Mouse (Mus musculus): ENCODE measurements around the gene Cdk10. TPM values are rescaled to one million over a fixed set of nuclear protein-coding genes. Genes with fewer than 3 reads are reported as not detected.

The Cdk10 gene
- total and polyA plus RNA-seq, 2 experiments from 2014 or later, result 52.9 to 91.8 TPM

DNA sequence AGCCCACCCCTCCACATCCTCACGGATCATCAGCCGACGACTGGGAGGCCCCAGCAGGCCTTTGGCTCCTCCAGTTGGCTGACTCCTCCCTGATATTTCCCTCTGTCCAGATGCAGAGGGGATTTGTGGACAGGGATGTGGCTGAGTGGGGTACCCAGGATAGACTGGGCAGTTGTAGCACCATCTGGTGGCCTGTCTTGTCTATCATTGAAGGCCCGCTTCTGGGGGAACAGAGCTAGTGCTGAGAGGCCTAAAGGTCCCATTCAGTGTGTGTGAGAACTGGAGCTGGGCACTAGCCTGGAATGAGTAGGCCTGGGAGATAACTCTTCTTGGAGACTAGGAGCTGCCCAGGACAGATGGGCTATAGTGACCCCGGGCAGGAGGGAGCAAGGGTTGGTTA is 7.1 kb downstream of the Cdk10 start:
- H3K4me3 ChIP-seq (ENCODE audit: low read length), result no peak overlapping the region
- 0 out of 2 replicates have a peak, but pooled peaks cover 7% of the 10 kb centered on the region for H3K36me3 ChIP-seq (ENCODE audit: insufficient read depth, low read length)
- TF ChIP-seq CTCF (IDR thresholded peaks at IDR 0.05; ENCODE audit: low read depth), result peak; percentile 53
- H3K4me2 ChIP-seq (ENCODE audit: low read depth, low read length), result no peak overlapping the region
- H3K27me3 ChIP-seq (ENCODE audit: insufficient read depth, low read length), result no peaks in the 10 kb centered on the region
- WGBS, result 55% methylated on average over 5 of the region's 5 CpGs
- DNase-seq (ENCODE audit: low spot score), result peak; percentile 46
- peaks cover 15% of the 10 kb centered on the region for H3K4me1 ChIP-seq (ENCODE audit: insufficient read depth, low read length)
- H3K9me3 ChIP-seq (ENCODE audit: low read length), result no peaks in the 10 kb centered on the region
- ATAC-seq, result no peak
- H3K27ac ChIP-seq, result no peak overlapping the region
- no peak overlapping the region for H3K9ac ChIP-seq (replicated peaks; ENCODE audit: low read length)

DNA sequence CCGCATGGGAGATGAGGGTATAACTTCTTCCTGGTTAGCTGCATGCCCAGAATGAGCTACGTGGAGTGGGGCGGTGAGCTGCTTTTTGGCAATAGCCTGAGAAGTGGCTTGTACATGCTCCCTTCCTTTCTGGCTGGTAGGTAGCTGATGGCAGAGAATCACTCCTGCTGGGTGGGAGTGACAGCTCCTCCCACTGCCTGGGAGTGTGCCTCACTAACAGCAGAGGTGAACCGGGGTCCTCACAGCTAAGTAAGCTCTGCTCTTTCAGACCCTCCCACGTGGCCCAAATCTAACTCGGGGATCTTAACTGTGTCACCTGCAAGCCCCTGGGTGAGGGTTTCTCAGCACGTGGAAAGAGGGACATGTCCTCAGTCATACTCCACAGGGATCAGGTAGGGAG is 7.9 kb downstream of the Cdk10 start:
- TF ChIP-seq CTCF (IDR thresholded peaks at IDR 0.05; ENCODE audit: low read depth), result no peak
- Histone ChIP-seq H3K27me3 (ENCODE audit: insufficient read depth, low read length) (no peaks in the 10 kb centered on the region), H3K9me3 (ENCODE audit: low read length) (no peaks in the 10 kb centered on the region), H3K36me3 (ENCODE audit: insufficient read depth, low read length) (0 out of 2 replicates have a peak, but pooled peaks cover under 1% of the 10 kb centered on the region), H3K4me1 (ENCODE audit: insufficient read depth, low read length) (peaks cover 15% of the 10 kb centered on the region), H3K4me3 (ENCODE audit: low read length) (no peak overlapping the region), H3K27ac (no peak overlapping the region), H3K9ac (replicated peaks; ENCODE audit: low read length) (no peak overlapping the region), H3K4me2 (ENCODE audit: low read depth, low read length) (no peak overlapping the region)
- DNase-seq (ENCODE audit: low spot score), result no peak
- no peak for ATAC-seq
- WGBS, result 36% methylated on average over 7 of the region's 7 CpGs

DNA sequence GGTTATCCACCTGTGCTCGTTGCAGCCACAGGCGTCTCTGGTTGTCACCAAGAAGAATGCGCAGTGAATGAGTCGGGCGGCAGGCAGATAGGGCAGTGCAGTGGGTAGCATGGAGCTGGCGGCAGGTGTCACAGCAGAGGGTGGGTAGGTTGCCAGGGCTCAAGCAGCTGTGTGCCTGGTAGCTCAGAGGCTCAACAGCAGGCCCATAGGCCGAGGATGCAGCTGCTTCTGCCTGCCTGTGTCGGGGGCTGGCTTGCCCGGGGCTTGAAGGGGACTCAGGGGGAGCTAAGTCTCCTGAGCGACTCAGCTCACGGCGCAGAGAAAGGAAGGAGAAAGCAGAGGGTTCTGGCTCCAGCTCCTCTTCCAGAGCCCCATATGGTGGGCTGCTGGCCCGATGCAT is 8.7 kb downstream of the Cdk10 start:
- no peak overlapping the region for H3K9ac ChIP-seq (replicated peaks; ENCODE audit: low read length)
- H3K4me1 ChIP-seq (ENCODE audit: insufficient read depth, low read length), result peaks cover 15% of the 10 kb centered on the region
- H3K4me2 ChIP-seq (ENCODE audit: low read depth, low read length), result no peak overlapping the region
- ATAC-seq (no peak), DNase-seq (ENCODE audit: low spot score) (peak; percentile 28)
- H3K27me3 ChIP-seq (ENCODE audit: insufficient read depth, low read length), result no peaks in the 10 kb centered on the region
- no peaks in the 10 kb centered on the region for H3K9me3 ChIP-seq (ENCODE audit: low read length)
- TF ChIP-seq CTCF (IDR thresholded peaks at IDR 0.05; ENCODE audit: low read depth), result no peak
- H3K4me3 ChIP-seq (ENCODE audit: low read length), result no peak overlapping the region
- 44% methylated on average over 12 of the region's 13 CpGs for WGBS
- H3K27ac ChIP-seq, result no peak overlapping the region
- H3K36me3 ChIP-seq (ENCODE audit: insufficient read depth, low read length), result no peaks in the 10 kb centered on the region

DNA sequence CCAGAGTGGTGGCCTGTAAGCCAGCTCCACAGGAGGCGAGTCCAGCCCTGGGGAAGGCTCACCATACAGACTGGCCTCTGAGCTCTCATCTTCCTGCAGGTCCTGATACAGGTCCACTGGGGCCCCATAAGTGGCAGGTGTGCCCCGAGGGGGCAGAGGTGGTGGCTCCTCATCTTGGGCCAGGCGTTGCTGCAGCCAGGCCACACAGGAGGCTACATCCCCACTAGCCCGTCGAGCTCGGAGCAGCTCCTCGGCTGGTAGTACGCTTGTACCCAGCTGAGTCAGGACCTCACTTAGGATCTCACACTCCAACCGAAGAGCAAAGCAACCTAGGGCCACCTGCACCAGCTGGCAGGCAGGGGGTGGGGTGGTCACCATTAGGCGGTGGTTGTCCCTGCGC is 9.1 kb downstream of the Cdk10 start:
- no peak for DNase-seq (ENCODE audit: low spot score)
- TF ChIP-seq CTCF (IDR thresholded peaks at IDR 0.05; ENCODE audit: low read depth), result no peak
- H3K27ac ChIP-seq, result no peak overlapping the region
- H3K27me3 ChIP-seq (ENCODE audit: insufficient read depth, low read length), result no peaks in the 10 kb centered on the region
- H3K4me1 ChIP-seq (ENCODE audit: insufficient read depth, low read length), result peaks cover 15% of the 10 kb centered on the region
- no peaks in the 10 kb centered on the region for H3K9me3 ChIP-seq (ENCODE audit: low read length)
- H3K4me3 ChIP-seq (ENCODE audit: low read length), result no peak overlapping the region
- H3K36me3 ChIP-seq (ENCODE audit: insufficient read depth, low read length), result no peaks in the 10 kb centered on the region
- H3K9ac ChIP-seq (replicated peaks; ENCODE audit: low read length), result no peak overlapping the region
- no peak overlapping the region for H3K4me2 ChIP-seq (ENCODE audit: low read depth, low read length)
- 79% methylated on average over 11 of the region's 11 CpGs for WGBS
- no peak for ATAC-seq

GRCm38 (mm10) chr8:123234918-123235519 is 10.4 kb downstream of the Cdk10 start:
- Histone ChIP-seq H3K4me2 (ENCODE audit: low read depth, low read length) (peak overlapping the region; percentile 92), H3K9me3 (ENCODE audit: low read length) (no peaks in the 10 kb centered on the region), H3K27ac (peak overlapping the region; percentile 68; the same call in 1 of the 2 replicates), H3K27me3 (ENCODE audit: insufficient read depth, low read length) (no peaks in the 10 kb centered on the region), H3K36me3 (ENCODE audit: insufficient read depth, low read length) (no peaks in the 10 kb centered on the region), H3K4me1 (ENCODE audit: insufficient read depth, low read length) (peaks cover 15% of the 10 kb centered on the region), H3K4me3 (ENCODE audit: low read length) (peak overlapping the region; percentile 57), H3K9ac (replicated peaks; ENCODE audit: low read length) (peak overlapping the region; percentile 74)
- TF ChIP-seq CTCF (IDR thresholded peaks at IDR 0.05; ENCODE audit: low read depth), result no peak
- WGBS, result 30% methylated on average over 13 of the region's 13 CpGs
- ATAC-seq, result peak; percentile 27; the same call in 1 of the 2 replicates
- peak; percentile 68 for DNase-seq (ENCODE audit: low spot score)

DNA sequence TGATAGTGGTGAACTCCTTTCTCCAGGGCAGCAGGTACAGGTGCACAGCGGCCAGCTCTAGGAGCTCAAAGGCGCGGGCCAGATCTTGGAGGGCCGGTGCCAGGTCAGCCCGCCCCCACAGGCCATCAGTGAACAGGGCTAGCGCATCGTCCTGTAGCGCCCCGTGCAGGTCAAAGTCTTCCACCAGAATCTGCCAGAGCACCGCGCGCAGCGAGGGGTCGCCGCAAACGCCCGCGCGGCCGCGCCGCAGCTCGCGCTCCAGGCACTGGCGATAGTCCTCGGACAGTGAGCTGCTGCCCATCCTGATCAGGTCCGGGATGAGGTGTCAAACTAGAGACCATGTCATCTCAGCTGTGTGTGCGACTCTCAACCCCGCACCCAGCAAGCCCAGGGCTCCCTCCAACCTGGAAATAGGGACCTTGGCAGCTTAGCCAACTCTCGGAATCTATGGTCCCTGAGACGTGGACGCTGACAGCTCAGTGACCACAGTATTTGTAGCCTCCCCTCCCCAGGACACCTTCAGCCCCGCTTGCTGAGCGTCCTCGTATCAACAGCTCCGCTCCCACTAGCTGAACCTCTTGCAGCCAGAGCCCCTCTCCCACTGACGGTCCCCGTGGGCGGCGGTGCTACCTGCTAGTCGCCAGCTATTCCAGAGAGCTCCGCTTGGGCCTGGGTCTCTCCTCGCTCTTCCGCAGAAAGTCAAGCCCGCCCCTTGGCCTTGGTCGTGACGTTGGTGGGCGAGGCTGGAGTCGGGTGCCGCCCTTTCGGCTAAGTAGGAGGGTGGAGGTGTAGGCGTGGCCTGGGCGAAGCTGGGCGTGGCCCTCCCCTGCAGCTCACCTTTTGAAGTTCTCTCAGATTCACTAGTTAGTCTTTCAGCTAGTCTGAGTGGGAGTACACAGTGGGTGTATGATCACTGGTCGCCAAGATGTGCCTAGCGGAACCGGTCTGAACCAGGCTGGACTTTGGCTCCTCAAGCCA is 11.2 kb downstream of the Cdk10 start, which contains the start of gene Spata2l:
Spata2l (minus strand) TSS at position 714 of the 978 bp plus-strand sequence.
- 1% methylated on average over 57 of the region's 57 CpGs for WGBS
- ATAC-seq, result peak; percentile 80
- peak within 1 kb of the TSS; percentile 74 for H3K9ac ChIP-seq (replicated peaks; ENCODE audit: low read length)
- peak; percentile 88 for DNase-seq (ENCODE audit: low spot score)
- H3K4me1 ChIP-seq (ENCODE audit: insufficient read depth, low read length), result peaks cover 15% of the 10 kb centered on the region
- no peaks in the 10 kb centered on the region for H3K9me3 ChIP-seq (ENCODE audit: low read length)
- peak; percentile 42 for TF ChIP-seq CTCF (IDR thresholded peaks at IDR 0.05; ENCODE audit: low read depth)
- H3K4me2 ChIP-seq (ENCODE audit: low read depth, low read length), result peak within 1 kb of the TSS; percentile 92
- peak within 1 kb of the TSS; percentile 68 for H3K27ac ChIP-seq
- peak within 1 kb of the TSS; percentile 57 for H3K4me3 ChIP-seq (ENCODE audit: low read length)
- no peaks in the 10 kb centered on the region for H3K27me3 ChIP-seq (ENCODE audit: insufficient read depth, low read length)
- H3K36me3 ChIP-seq (ENCODE audit: insufficient read depth, low read length), result no peaks in the 10 kb centered on the region

Measured in hindbrain, postnatal 0 days (tissue).